Mouse (Mus musculus) liver, embryonic 16.5 days (tissue): ENCODE measurements at regions not wholly inside any gene's neighbourhood (a gene's known extent, or its start where the extent isn't known, plus 50 kb on each side); places are given as distances from the start of the nearest gene placed in this dataset.

ENCODE experiments used
- ATAC-seq: fragments of 200-750 bp; cut with Nextera tagmentation; 2 replicates; pipeline ENCODE4 v1.8.0; 2017; ENCODE audit warnings: low read depth, mild to moderate bottlenecking, moderate number of reproducible peaks, moderate library complexity
- H3K27ac ChIP-seq: fragments of 300-500 bp; sonication (generic); 2 replicates; pipeline ENCODE4 v1.5.1; 2014; ENCODE audit warnings: mild to moderate bottlenecking, low read length
- H3K27me3 ChIP-seq: fragments of 300-500 bp; sonication (generic); 2 replicates; pipeline ENCODE4 v1.6.1; 2014; ENCODE audit warnings: low read depth, low read length, mixed read lengths; ENCODE audit not compliant: control insufficient read depth, insufficient read depth
- H3K36me3 ChIP-seq: fragments of 300-500 bp; sonication (generic); 2 replicates; pipeline ENCODE4 v1.6.1; 2014; ENCODE audit warnings: mild to moderate bottlenecking; ENCODE audit not compliant: control insufficient read depth, insufficient read depth
- H3K4me1 ChIP-seq: fragments of 300-500 bp; sonication (generic); 2 replicates; pipeline ENCODE4 v1.6.1; 2014; ENCODE audit warnings: low read depth, low read length, mixed read lengths; ENCODE audit not compliant: control insufficient read depth
- H3K4me2 ChIP-seq: fragments of 300-500 bp; sonication (generic); 2 replicates; pipeline ENCODE4 v1.6.1; 2014; ENCODE audit warnings: low read depth, low read length, mixed read lengths
- H3K4me3 ChIP-seq: fragments of 300-500 bp; sonication (generic); 2 replicates; pipeline ENCODE4 v1.5.1; 2014; ENCODE audit warnings: low read depth, mild to moderate bottlenecking, low read length
- H3K9ac ChIP-seq: fragments of 300-500 bp; sonication (generic); 2 replicates; pipeline ENCODE4 v1.6.1; 2014; ENCODE audit warnings: low read depth, low read length
- H3K9me3 ChIP-seq: fragments of 300-500 bp; sonication (generic); replicated peaks from 2 replicates; pipeline ENCODE4 v1.6.1; 2016; ENCODE audit warnings: low read length; ENCODE audit not compliant: control insufficient read depth
- WGBS: fragments of 180-500 bp; shearing (Covaris S2); extraction: QIAGEN DNeasy Blood & Tissue Kit; methylation state at CpG from one replicate; pipeline ENCODE4 v1.1.7; 2014; ENCODE audit not compliant: insufficient replicate concordance; 5-methylcytosine and 5-hydroxymethylcytosine counted together

DNA sequence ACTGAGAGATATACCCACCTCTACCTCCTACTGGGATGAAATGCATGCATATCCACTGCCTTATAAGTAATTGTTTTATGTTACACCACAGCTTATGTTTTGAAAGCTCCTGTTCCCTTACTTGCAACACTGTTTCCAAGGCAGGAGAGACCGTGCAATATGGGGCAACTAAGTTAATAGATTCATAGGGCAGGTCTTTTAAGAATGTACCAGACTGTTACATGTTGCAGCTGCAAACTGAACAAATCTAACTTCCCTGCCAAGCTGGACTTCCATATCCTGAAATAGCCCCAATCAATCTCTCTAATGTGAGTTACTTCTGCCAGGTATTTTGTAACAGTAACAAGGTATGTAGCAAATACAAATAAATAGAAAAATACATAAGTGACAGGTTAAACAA is 1478.0 kb upstream of the 1700008P02Rik start:
- H3K4me3 ChIP-seq = no peak overlapping the region
- no peak overlapping the region for H3K9ac ChIP-seq
- H3K27me3 ChIP-seq = no peaks in the 10 kb centered on the region
- ATAC-seq = no peak
- H3K9me3 ChIP-seq = no peaks in the 10 kb centered on the region
- no peaks in the 10 kb centered on the region for H3K36me3 ChIP-seq
- H3K4me2 ChIP-seq = no peak overlapping the region
- H3K4me1 ChIP-seq = no peaks in the 10 kb centered on the region
- H3K27ac ChIP-seq = no peak overlapping the region
- 60% methylated on average over 1 of the region's 1 CpGs for WGBS

DNA sequence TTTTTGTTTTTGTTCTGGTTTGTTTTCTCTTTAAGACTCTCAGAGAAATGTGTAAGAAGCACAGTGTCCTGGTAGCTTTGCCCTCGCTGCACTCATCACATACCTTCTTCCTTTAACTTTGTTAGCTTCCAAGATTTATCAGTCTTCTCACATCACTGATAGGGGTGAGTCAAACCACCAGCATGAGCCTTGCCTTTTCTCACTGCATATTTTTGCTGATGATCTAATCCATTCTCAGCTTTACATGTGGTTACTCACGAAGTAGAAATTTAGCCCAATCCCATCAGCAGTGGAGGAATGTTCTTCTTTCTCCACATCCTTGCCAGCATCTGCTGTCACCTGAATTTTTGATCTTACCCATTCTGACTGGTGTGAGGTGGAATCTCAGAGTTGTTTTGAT is 1464.5 kb upstream of the 1700008P02Rik start:
- Histone ChIP-seq H3K4me2 (no peak overlapping the region), H3K9ac (no peak overlapping the region), H3K27ac (no peak overlapping the region), H3K36me3 (no peaks in the 10 kb centered on the region), H3K9me3 (no peaks in the 10 kb centered on the region), H3K4me1 (no peaks in the 10 kb centered on the region), H3K27me3 (no peaks in the 10 kb centered on the region), H3K4me3 (no peak overlapping the region)
- 34% methylated on average over 2 of the region's 2 CpGs for WGBS
- no peak for ATAC-seq

DNA sequence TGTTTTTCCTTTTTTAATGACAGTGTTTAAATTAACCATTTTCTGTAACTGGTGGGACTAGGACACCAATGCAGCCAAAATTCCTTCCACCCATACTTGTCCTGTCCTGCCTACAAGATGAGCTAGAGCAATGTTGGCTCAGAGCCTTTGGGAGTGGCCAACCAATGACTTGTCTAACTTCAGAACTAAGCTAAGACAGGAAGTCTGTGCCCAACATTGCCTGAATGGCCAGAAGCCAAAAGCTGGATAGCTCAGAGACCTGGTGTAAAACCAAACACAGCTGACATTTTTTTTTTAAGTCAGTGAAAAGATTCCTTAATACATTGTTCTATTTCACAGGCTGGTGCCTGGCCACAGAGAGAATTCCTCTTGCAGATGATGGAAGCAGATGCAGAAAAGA is 1433.5 kb upstream of the 1700008P02Rik start:
- H3K4me3 ChIP-seq = no peak overlapping the region
- H3K9ac ChIP-seq = no peak overlapping the region
- no peak overlapping the region for H3K4me2 ChIP-seq
- H3K4me1 ChIP-seq = no peaks in the 10 kb centered on the region
- H3K27ac ChIP-seq = no peak overlapping the region
- no peaks in the 10 kb centered on the region for H3K36me3 ChIP-seq
- H3K9me3 ChIP-seq = no peaks in the 10 kb centered on the region
- no peaks in the 10 kb centered on the region for H3K27me3 ChIP-seq
- ATAC-seq = no peak

DNA sequence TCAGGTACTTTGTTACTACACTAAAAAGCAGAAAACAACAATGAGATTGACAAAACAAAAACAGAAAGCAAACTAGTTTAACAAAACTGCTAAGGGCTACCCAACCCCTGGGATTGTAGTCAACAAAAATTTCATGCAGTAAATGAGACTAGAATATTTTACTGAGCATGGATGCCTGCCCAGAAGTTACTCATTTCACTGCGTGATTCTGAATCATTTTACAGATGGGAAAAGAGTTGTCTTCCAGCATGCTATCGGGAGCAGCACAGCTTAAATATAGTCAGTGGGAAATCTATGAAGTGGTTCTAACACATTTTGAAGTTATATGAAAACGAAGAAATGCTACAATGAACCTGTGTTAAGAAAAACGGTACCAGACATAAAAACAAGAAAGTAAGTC is 1430.9 kb upstream of the 1700008P02Rik start:
- Histone ChIP-seq H3K4me2 (no peak overlapping the region), H3K9ac (no peak overlapping the region), H3K4me1 (no peaks in the 10 kb centered on the region), H3K9me3 (no peaks in the 10 kb centered on the region), H3K27me3 (no peaks in the 10 kb centered on the region), H3K27ac (no peak overlapping the region), H3K4me3 (no peak overlapping the region), H3K36me3 (no peaks in the 10 kb centered on the region)
- no peak for ATAC-seq
- WGBS = 54% methylated on average over 4 of the region's 4 CpGs

DNA sequence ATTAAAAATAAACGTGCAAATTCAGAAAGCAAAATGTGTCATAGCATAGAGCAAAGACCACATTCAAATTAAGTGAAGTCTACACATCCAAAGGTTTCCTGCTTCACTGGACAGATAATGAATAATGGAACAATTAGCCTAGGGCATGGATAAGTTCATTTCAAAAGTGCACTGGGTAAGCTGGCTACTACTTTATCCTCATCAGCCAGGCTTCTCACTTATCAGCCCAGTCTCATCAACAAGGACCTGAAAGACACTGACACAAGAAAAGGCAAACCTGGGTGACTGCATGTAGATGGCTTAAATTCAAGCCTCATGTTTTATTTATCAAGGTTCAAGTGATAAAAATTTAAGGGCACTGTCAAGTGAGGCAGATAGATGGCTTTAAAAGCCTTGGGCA is 1429.5 kb upstream of the 1700008P02Rik start:
- WGBS = 47% methylated on average over 1 of the region's 1 CpGs
- no peaks in the 10 kb centered on the region for H3K36me3 ChIP-seq
- H3K4me1 ChIP-seq = no peaks in the 10 kb centered on the region
- no peak overlapping the region for H3K9ac ChIP-seq
- H3K27me3 ChIP-seq = no peaks in the 10 kb centered on the region
- H3K9me3 ChIP-seq = no peaks in the 10 kb centered on the region
- ATAC-seq = no peak
- no peak overlapping the region for H3K4me2 ChIP-seq
- H3K27ac ChIP-seq = no peak overlapping the region
- H3K4me3 ChIP-seq = no peak overlapping the region

DNA sequence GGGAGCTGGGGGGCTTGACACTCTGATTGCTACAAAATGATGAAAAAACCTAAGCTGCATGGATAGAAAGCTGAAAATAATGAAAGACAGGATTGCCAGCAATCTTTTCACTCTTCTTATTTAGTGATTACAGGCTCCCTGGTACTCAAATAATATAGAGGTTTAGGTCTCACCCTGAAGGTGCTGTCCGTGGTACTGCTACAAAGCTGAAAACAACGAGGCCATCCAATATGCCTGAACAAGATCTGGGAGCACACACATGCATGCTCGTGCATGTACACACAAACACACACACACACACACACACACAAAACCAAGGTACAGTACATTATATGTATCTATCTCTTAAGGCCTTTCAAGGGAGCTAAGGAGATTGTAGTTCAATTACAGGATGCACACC is 1426.1 kb upstream of the 1700008P02Rik start:
- H3K27ac ChIP-seq = no peak overlapping the region
- no peak overlapping the region for H3K4me2 ChIP-seq
- H3K9me3 ChIP-seq = no peaks in the 10 kb centered on the region
- WGBS = 36% methylated on average over 3 of the region's 3 CpGs
- H3K36me3 ChIP-seq = no peaks in the 10 kb centered on the region
- no peaks in the 10 kb centered on the region for H3K4me1 ChIP-seq
- no peak overlapping the region for H3K4me3 ChIP-seq
- no peak for ATAC-seq
- H3K27me3 ChIP-seq = no peaks in the 10 kb centered on the region
- H3K9ac ChIP-seq = no peak overlapping the region

DNA sequence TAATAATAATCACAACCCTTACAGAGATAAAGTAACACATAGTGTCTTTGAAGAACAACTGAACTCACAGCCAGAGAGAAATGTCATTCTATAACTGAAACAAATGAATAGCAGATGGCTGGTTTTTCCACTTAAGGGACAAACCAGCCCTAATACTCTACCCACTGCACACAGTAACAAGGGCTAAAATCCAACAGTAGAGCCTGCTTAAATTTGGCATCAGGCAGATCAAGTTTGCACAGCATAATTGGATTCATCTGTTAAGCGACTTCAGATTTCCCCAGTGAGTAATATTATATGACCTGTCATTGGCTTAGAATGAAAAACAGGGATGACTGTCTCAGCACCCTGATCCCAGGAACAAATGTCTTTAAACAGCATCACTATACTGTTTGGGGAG is 1416.5 kb upstream of the 1700008P02Rik start:
- 50% methylated on average over 1 of the region's 1 CpGs for WGBS

DNA sequence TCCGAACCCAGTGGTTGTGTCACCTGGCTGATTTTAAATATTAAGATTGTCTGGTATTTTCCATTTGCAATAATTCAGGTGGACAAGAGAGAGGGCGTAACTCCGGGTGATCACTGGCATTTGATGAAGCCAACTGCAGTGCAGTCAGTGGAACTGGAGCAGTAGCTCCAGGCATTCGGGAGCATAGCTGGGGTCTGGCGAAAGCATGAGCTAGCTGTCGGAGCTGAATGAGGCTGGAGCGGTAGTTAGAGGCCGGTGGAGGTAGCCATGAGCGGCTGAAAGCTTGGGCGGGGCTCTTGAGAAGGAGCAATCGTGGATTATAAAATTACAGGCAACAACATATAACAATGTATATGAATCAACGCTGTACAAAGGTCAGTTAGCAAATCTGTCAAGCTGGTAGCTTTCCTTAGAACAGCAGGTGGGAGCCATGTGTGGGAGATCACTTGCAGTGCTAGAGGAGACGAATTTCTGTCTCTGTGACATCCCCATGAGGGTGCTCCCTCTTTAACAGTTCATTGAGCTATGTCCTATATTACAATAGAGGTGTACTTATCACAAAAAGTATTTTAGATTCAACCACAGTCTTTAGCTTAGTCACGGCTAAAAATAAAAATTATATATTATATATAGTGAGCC is 1415.0 kb upstream of the 1700008P02Rik start:
- no peak overlapping the region for H3K9ac ChIP-seq
- no peak overlapping the region for H3K4me2 ChIP-seq
- H3K27ac ChIP-seq = no peak overlapping the region
- no peaks in the 10 kb centered on the region for H3K27me3 ChIP-seq
- H3K36me3 ChIP-seq = no peaks in the 10 kb centered on the region
- no peak overlapping the region for H3K4me3 ChIP-seq
- H3K4me1 ChIP-seq = no peaks in the 10 kb centered on the region
- 65% methylated on average over 14 of the region's 14 CpGs for WGBS
- no peaks in the 10 kb centered on the region for H3K9me3 ChIP-seq
- no peak for ATAC-seq

More for the DNA sequence above, 1416.5 kb upstream of the 1700008P02Rik start:
- no peaks in the 10 kb centered on the region for H3K36me3 ChIP-seq
- H3K9me3 ChIP-seq = no peaks in the 10 kb centered on the region
- no peaks in the 10 kb centered on the region for H3K4me1 ChIP-seq
- no peak overlapping the region for H3K9ac ChIP-seq
- H3K27ac ChIP-seq = no peak overlapping the region
- no peaks in the 10 kb centered on the region for H3K27me3 ChIP-seq
- no peak overlapping the region for H3K4me2 ChIP-seq
- H3K4me3 ChIP-seq = no peak overlapping the region
- ATAC-seq = no peak

DNA sequence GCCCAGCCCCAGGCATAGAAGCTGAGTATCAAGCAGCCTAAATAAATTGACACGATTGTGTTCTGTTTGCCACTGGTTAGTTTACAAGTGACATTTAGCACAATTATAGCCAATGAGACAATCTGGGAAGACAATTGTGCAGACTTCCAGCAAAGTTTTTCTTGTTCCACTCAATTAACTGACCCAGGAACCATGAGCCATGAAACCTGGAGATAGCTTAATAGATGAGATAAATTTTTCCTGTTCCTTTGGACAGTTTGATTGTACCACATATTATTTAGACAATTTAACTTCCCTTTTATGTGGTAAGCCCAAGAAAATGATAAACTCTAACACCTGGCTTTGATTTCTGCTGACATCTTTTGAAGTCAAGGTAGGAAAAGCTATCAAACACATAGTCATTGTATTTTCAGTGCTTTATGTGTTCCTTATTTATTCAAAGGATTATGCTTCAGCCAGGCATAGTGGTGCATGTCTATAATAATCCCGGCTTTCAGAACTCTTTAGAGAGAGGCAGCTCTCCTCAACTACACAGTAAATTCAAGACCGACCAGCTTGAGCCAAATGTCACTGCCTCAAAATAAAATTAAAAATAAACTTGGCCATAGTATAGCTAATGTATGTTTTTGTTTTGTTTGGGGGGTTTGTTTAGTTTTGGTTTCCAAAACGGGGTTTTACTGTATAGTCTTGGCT is 1406.2 kb upstream of the 1700008P02Rik start:
- ATAC-seq = no peak
- no peak overlapping the region for H3K4me3 ChIP-seq
- H3K4me2 ChIP-seq = no peak overlapping the region
- H3K36me3 ChIP-seq = no peaks in the 10 kb centered on the region
- H3K27ac ChIP-seq = no peak overlapping the region
- no peaks in the 10 kb centered on the region for H3K9me3 ChIP-seq
- H3K9ac ChIP-seq = no peak overlapping the region
- 49% methylated on average over 4 of the region's 4 CpGs for WGBS
- H3K4me1 ChIP-seq = no peaks in the 10 kb centered on the region
- no peaks in the 10 kb centered on the region for H3K27me3 ChIP-seq
